8 mouse cellular contexts compared by ENCODE assay signal in genomic region chr16:33934701-33935406, GRCm38 (mm10). TPM values are rescaled to one million over a fixed set of nuclear protein-coding genes. Genes with fewer than 3 reads are reported as not detected.
DNase-seq lines count a peak whose midpoint lies in the region; ATAC-seq and TF ChIP-seq lines count a peak whose summit lies in the region.

No protein-coding gene starts in this region.

- peak; percentile 74 for ATAC-seq in hindbrain, embryonic 15.5 days (ENCODE audit: low FRiP score, low read depth)

- no peaks in the 10 kb centered on the region for H3K79me2 ChIP-seq in heart, adult 2 months (replicated peaks; ENCODE audit: control insufficient read depth, insufficient read depth, low read length)

- H3K27me3 ChIP-seq in heart, adult 2 months (ENCODE audit: control insufficient read depth, insufficient read depth, low read length) = no peaks in the 10 kb centered on the region
- H3K27me3 ChIP-seq in embryonic facial prominence, embryonic 10.5 days (replicated peaks; ENCODE audit: low read depth, poor library complexity, severe bottlenecking) = no peaks in the 10 kb centered on the region
- H3K27me3 ChIP-seq in hindbrain, embryonic 15.5 days = no peaks in the 10 kb centered on the region

- H3K9me3 ChIP-seq in embryonic facial prominence, embryonic 10.5 days = no peaks in the 10 kb centered on the region
- no peaks in the 10 kb centered on the region for H3K9me3 ChIP-seq in hindbrain, embryonic 15.5 days

- 30% methylated on average over 5 of the region's 5 CpGs for WGBS in heart, adult 2 months
- WGBS in embryonic facial prominence, embryonic 10.5 days = 76% methylated on average over 5 of the region's 5 CpGs
- WGBS in hindbrain, embryonic 15.5 days = 51% methylated on average over 5 of the region's 5 CpGs

- TF ChIP-seq POLR2A in heart, adult 2 months (IDR thresholded peaks at IDR 0.05; ENCODE audit: insufficient read depth, low read depth, low read length) = no peak

- 0 out of 2 replicates have a peak overlapping the region, but pooled peaks have one; percentile 17 for H3K27ac ChIP-seq in heart, adult 2 months
- H3K27ac ChIP-seq in embryonic facial prominence, embryonic 10.5 days (replicated peaks) = peak overlapping the region; percentile 76
- peak overlapping the region; percentile 61 for H3K27ac ChIP-seq in hindbrain, embryonic 15.5 days (replicated peaks)

- no peak overlapping the region for H3K4me3 ChIP-seq in heart, adult 2 months
- no peak overlapping the region for H3K4me3 ChIP-seq in embryonic facial prominence, embryonic 10.5 days
- no peak overlapping the region for H3K4me3 ChIP-seq in hindbrain, embryonic 15.5 days

- H3K36me3 ChIP-seq in heart, adult 2 months (ENCODE audit: control insufficient read depth, insufficient read depth, low read length) = peaks cover 1% of the 10 kb centered on the region; the same call in 1 of the 2 replicates
- peaks cover 55% of the 10 kb centered on the region for H3K36me3 ChIP-seq in embryonic facial prominence, embryonic 10.5 days (replicated peaks)
- no peaks in the 10 kb centered on the region for H3K36me3 ChIP-seq in hindbrain, embryonic 15.5 days

- DNase-seq in heart, adult 2 months = peak in 1 of 2 experiments; percentile 54
- DNase-seq in heart, postnatal 25 days (ENCODE audit: low spot score) = no peak
- no peak for DNase-seq in embryonic facial prominence, embryonic 10.5 days (ENCODE audit: low spot score)
- DNase-seq in left cerebral cortex, postnatal 14 days (ENCODE audit: low spot score in 2 of 2) = peak; percentile 56 to 63
- DNase-seq in right cerebral cortex, adult 2 months (ENCODE audit: low spot score in 2 of 2) = peak; percentile 36 to 66
- no peak for DNase-seq in adrenal gland, postnatal 10 days
- DNase-seq in adrenal gland, postnatal 4 days (ENCODE audit: low spot score in 2 of 2) = no peak

- no peak for TF ChIP-seq EP300 in heart, adult 2 months (IDR thresholded peaks at IDR 0.05; ENCODE audit: insufficient read depth, low read depth, low read length)

- intact Hi-C loops in heart, adult 2 months (cut with DNase I) = no loop called here
- intact Hi-C loops in heart, postnatal 25 days (cut with DNase I) = no loop called here
- intact Hi-C loops in left cerebral cortex, postnatal 14 days (cut with DNase I) = no loop called here

- TF ChIP-seq CTCF in heart, adult 2 months (IDR thresholded peaks at IDR 0.05) = no peak

- H3K4me1 ChIP-seq in heart, adult 2 months (ENCODE audit: control insufficient read depth, insufficient read depth, low read length) = peaks cover 40% of the 10 kb centered on the region
- peaks cover 56% of the 10 kb centered on the region for H3K4me1 ChIP-seq in embryonic facial prominence, embryonic 10.5 days
- peaks cover 21% of the 10 kb centered on the region for H3K4me1 ChIP-seq in hindbrain, embryonic 15.5 days (replicated peaks)

- no peak overlapping the region for H3K9ac ChIP-seq in heart, adult 2 months (ENCODE audit: low read depth, low read length)
- H3K9ac ChIP-seq in hindbrain, embryonic 15.5 days = no peak overlapping the region

- H3K4me2 ChIP-seq in hindbrain, embryonic 15.5 days = no peak overlapping the region

RNA-seq across cellular contexts. Expression of gene Umps, which starts 32.0 kb away (rescaled TPM):
- total RNA-seq in heart, adult 2 months (2021) = 1 to 10 TPM; 7.9 to 8.4 TPM
- polyA plus RNA-seq in heart, adult 2 months (2012; rRNA removed) = 3.8 and 5.5 TPM in 2 replicates
- 1 to 10 TPM; 9.0 to 9.2 TPM for total RNA-seq in heart, postnatal 25 days (2021)
- polyA plus RNA-seq in embryonic facial prominence, embryonic 10.5 days (2016; fragmentation: Nextera tagmentation; extraction: Ambion mirVana) = 105 and 106 TPM in 2 replicates
- 24.1 and 25.9 TPM in 2 replicates for polyA plus RNA-seq in hindbrain, embryonic 15.5 days (2015; fragmentation: Nextera tagmentation; extraction: Ambion mirVana)
- 10 to 100 TPM; 14.6 to 15.3 TPM for total RNA-seq in left cerebral cortex, postnatal 14 days (2021)
- total RNA-seq in adrenal gland, postnatal 10 days (2021) = 10 to 100 TPM; 31.9 to 36.4 TPM
- total RNA-seq in adrenal gland, postnatal 4 days (2021) = 10 to 100 TPM; 42.2 to 45.0 TPM

Comparison
In these comparisons a context has a peak if more than half of its experiments do, and no peak if none do; other contexts are left out.
1. DNase-seq: peak in left cerebral cortex, postnatal 14 days (2 of 2) and right cerebral cortex, adult 2 months (2 of 2); none in heart, postnatal 25 days (single experiment), embryonic facial prominence, embryonic 10.5 days (single experiment), adrenal gland, postnatal 10 days (single experiment) and adrenal gland, postnatal 4 days (0 of 2).
2. H3K27ac ChIP-seq: peak in every context shown above with its lines; median percentile 76 in embryonic facial prominence, embryonic 10.5 days; 61 in hindbrain, embryonic 15.5 days; 17 in heart, adult 2 months.